Mouse (Mus musculus): ENCODE measurements around the gene Rnh1.

DNA sequence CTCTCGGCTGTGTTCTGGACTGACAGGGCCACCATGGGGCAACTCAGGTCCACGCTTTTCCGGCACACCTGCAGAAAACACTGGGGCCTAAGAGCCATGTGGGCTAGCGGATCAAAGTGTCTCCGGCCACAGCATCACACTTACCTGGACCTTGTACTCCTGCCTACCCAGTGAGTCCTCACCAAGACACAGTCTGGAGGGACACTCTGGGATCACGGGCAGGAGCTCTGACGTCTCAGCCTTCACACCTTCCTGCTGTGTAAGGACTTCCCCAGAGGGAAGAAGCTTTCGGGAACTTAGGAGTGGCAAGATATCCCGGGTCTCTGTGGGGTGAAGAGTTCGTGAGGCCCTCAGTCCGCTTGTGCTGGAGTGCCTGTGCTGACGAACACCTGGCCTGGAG, 37.5 kb upstream of the Rnh1 start:
- TF ChIP-seq POLR2A (IDR thresholded peaks at IDR 0.05; ENCODE audit: extremely low read depth, insufficient read depth, low read length) = no peak
- no peak for TF ChIP-seq CTCF (IDR thresholded peaks at IDR 0.05; ENCODE audit: low read depth, low read length)

All from liver, adult 2 months (tissue).